Mouse (Mus musculus): ENCODE results near the gene Mafg. TPM values are rescaled to one million over a fixed set of nuclear protein-coding genes. Genes with fewer than 3 reads are reported as not detected.
"Not testable (repeated sequence)": the region's sequence is repeated elsewhere in the genome, so short reads cannot be mapped to it uniquely, and the experiment has no call there.

Mafg gene
- total RNA-seq, 4 experiments from 2014 or later: 49.5 to 63.3 (median 59.3) TPM

GRCm38 (mm10) chr11:120598283-120598989 is 35.0 kb downstream of the Mafg start, which contains the start of the genes Alyref and Anapc11:
Gene Alyref, minus strand, starts transcription at chr11:120598365.
Gene Anapc11, plus strand, starts transcription at chr11:120598421.
- DNase-seq (ENCODE audit: low spot score in 2 of 2): peak; percentile 82 to 88

- DNase-seq (ENCODE audit: low spot score in 2 of 2): no peak
Observed at GRCm38 (mm10) chr11:120597240-120598235, 35.9 kb downstream of the Mafg start.

- DNase-seq (ENCODE audit: low spot score in 2 of 2): no peak
Observed at GRCm38 (mm10) chr11:120588531-120588930, 44.9 kb downstream of the Mafg start.

GRCm38 (mm10) chr11:120583937-120584336 is 49.5 kb downstream of the Mafg start:
- DNase-seq (ENCODE audit: low spot score in 2 of 2): no peak

GRCm38 (mm10) chr11:120582982-120583293 is 50.5 kb downstream of the Mafg start:
- not testable (repeated sequence) for DNase-seq (ENCODE audit: low spot score in 2 of 2)

GRCm38 (mm10) chr11:120582268-120582981 is 51.0 kb downstream of the Mafg start:
- DNase-seq (ENCODE audit: low spot score in 2 of 2): no peak

GRCm38 (mm10) chr11:120581490-120582267 is 51.7 kb downstream of the Mafg start, which contains the start of gene Arhgdia:
Gene Arhgdia, minus strand, starts transcription at chr11:120581624.
- peak; percentile 72 to 84 for DNase-seq (ENCODE audit: low spot score in 2 of 2)

GRCm38 (mm10) chr11:120580871-120581331 is 52.5 kb downstream of the Mafg start:
- no peak for DNase-seq (ENCODE audit: low spot score in 2 of 2)

- DNase-seq (ENCODE audit: low spot score in 2 of 2): no peak
Observed at GRCm38 (mm10) chr11:120580190-120580589, 53.2 kb downstream of the Mafg start.

- DNase-seq (ENCODE audit: low spot score in 2 of 2): peak; percentile 60 to 64
Observed at GRCm38 (mm10) chr11:120579316-120580107, 53.9 kb downstream of the Mafg start.

- DNase-seq (ENCODE audit: low spot score in 2 of 2): no peak
Observed at GRCm38 (mm10) chr11:120578694-120579243, 54.6 kb downstream of the Mafg start.

GRCm38 (mm10) chr11:120578024-120578693 is 55.2 kb downstream of the Mafg start:
- DNase-seq (ENCODE audit: low spot score in 2 of 2): peak in 1 of 2 experiments; percentile 37

- DNase-seq (ENCODE audit: low spot score in 2 of 2): no peak
Observed at GRCm38 (mm10) chr11:120577211-120578023, 56.0 kb downstream of the Mafg start.

GRCm38 (mm10) chr11:120576365-120576981 is 56.9 kb downstream of the Mafg start:
- no peak for DNase-seq (ENCODE audit: low spot score in 2 of 2)

- no peak for DNase-seq (ENCODE audit: low spot score in 2 of 2)
Observed at GRCm38 (mm10) chr11:120575940-120576339, 57.5 kb downstream of the Mafg start.
